16 mouse cellular contexts compared by ENCODE assay signal in genomic region chr2:103703336-103703735, GRCm38 (mm10). TPM values are rescaled to one million over a fixed set of nuclear protein-coding genes. Genes with fewer than 3 reads are reported as not detected.
DNase-seq lines count a peak whose midpoint lies in the region; ATAC-seq and TF ChIP-seq lines count a peak whose summit lies in the region.
"Had no signal": no experiment of that assay in that cellular context is flagged by ENCODE, and none has a peak within 500 bp of the region (broad histone marks: within the 10 kb centered on the region; RNA-seq: fewer than 3 reads in every experiment).

No protein-coding gene starts in this region.

- no peak for TF ChIP-seq CTCF in spleen, adult 2 months (IDR thresholded peaks at IDR 0.05; ENCODE audit: extremely low read depth, insufficient read depth, insufficient read length, insufficient replicate concordance)
- no peak for TF ChIP-seq CTCF in heart, adult 2 months (IDR thresholded peaks at IDR 0.05)

- ATAC-seq in inflammation-experienced regulatory T-cells, adult 6 months: peak; percentile 61

- peaks cover 6% of the 10 kb centered on the region; the same call in 1 of the 2 replicates for H3K36me3 ChIP-seq in spleen, adult 2 months (ENCODE audit: control insufficient read depth, insufficient read depth, low read length)
- H3K36me3 ChIP-seq in heart, adult 2 months (ENCODE audit: control insufficient read depth, insufficient read depth, low read length): no peaks in the 10 kb centered on the region

- no peaks in the 10 kb centered on the region for H3K79me2 ChIP-seq in heart, adult 2 months (replicated peaks; ENCODE audit: control insufficient read depth, insufficient read depth, low read length)

- H3K4me3 ChIP-seq in spleen, adult 2 months (ENCODE audit: extremely low read depth, insufficient read depth, insufficient read length): no peak overlapping the region
- H3K4me3 ChIP-seq in heart, adult 2 months: no peak overlapping the region
- H3K4me3 ChIP-seq: forebrain, embryonic 12.5 days; heart, embryonic 15.5 days; hindbrain, embryonic 12.5 days; limb, embryonic 12.5 days had no signal

- 36% methylated on average over 10 of the region's 10 CpGs for WGBS in spleen, adult 2 months
- WGBS in heart, adult 2 months: 77% methylated on average over 10 of the region's 10 CpGs

- no peaks in the 10 kb centered on the region for H3K4me1 ChIP-seq in spleen, adult 2 months (ENCODE audit: control insufficient read depth, insufficient read depth, insufficient read length)
- H3K4me1 ChIP-seq in heart, adult 2 months (ENCODE audit: control insufficient read depth, insufficient read depth, low read length): no peaks in the 10 kb centered on the region; the same call in 1 of the 2 replicates

- no peak for DNase-seq in spleen, adult 2 months (ENCODE audit: low read depth in 1 of 2, low spot score in 2 of 2)
- no peak for DNase-seq in spleen, postnatal 4 days (ENCODE audit: low spot score in 2 of 2)
- DNase-seq in thymus, adult 18-20 months: peak; percentile 21 to 29
- no peak for DNase-seq in heart, adult 2 months
- DNase-seq in left cerebral cortex, postnatal 10 days (ENCODE audit: extremely low spot score in 1 of 2, low spot score in 2 of 2): no peak
- DNase-seq in right cerebral cortex, postnatal 4 days: no peak
- DNase-seq: cerebellum, postnatal 14 days; kidney, adult 2 months; lung, postnatal 14 days; right cerebral cortex, postnatal 25 days had no signal

- H3K27me3 ChIP-seq in spleen, adult 2 months (ENCODE audit: control insufficient read depth, insufficient read depth, low read length): no peaks in the 10 kb centered on the region
- no peaks in the 10 kb centered on the region for H3K27me3 ChIP-seq in heart, adult 2 months (ENCODE audit: control insufficient read depth, insufficient read depth, low read length)
- H3K27me3 ChIP-seq: CH12.LX; forebrain, embryonic 12.5 days; heart, embryonic 15.5 days; hindbrain, embryonic 12.5 days; limb, embryonic 12.5 days had no signal

- TF ChIP-seq EP300 in heart, adult 2 months (IDR thresholded peaks at IDR 0.05; ENCODE audit: insufficient read depth, low read depth, low read length): no peak

- TF ChIP-seq POLR2A in spleen, adult 2 months (IDR thresholded peaks at IDR 0.05; ENCODE audit: low read depth, low read length): no peak
- no peak for TF ChIP-seq POLR2A in heart, adult 2 months (IDR thresholded peaks at IDR 0.05; ENCODE audit: insufficient read depth, low read depth, low read length)

- peak overlapping the region; percentile 47 for H3K27ac ChIP-seq in spleen, adult 2 months (ENCODE audit: insufficient read depth, low read length)
- no peak overlapping the region for H3K27ac ChIP-seq in heart, adult 2 months
- H3K27ac ChIP-seq: forebrain, embryonic 12.5 days; heart, embryonic 15.5 days; hindbrain, embryonic 12.5 days; limb, embryonic 12.5 days had no signal

- intact Hi-C loops in heart, adult 2 months (cut with DNase I): loop anchor here (5.0 kb wide), 2 partner anchors 41 to 136 kb away; partner anchors contain the start of gene Abtb2
- intact Hi-C loops in left cerebral cortex, postnatal 10 days (cut with DNase I): no loop called here

- H3K9ac ChIP-seq in heart, adult 2 months (ENCODE audit: low read depth, low read length): no peak overlapping the region
- H3K9ac ChIP-seq: forebrain, embryonic 12.5 days; heart, embryonic 15.5 days; hindbrain, embryonic 12.5 days; limb, embryonic 12.5 days had no signal

RNA-seq across cellular contexts. Expression of gene Nat10, which starts 57.7 kb away (rescaled TPM):
- 35.5 and 40.9 TPM in 2 replicates for polyA plus RNA-seq in spleen, adult 2 months (2012; rRNA removed)
- polyA plus RNA-seq in inflammation-experienced regulatory T-cells, adult 6 months (2017; shearing (Covaris generic)): 10 to 100 TPM; 27.3 to 32.2 (median 29.9) TPM
- 10 to 100 TPM; 14.0 to 14.2 TPM for total RNA-seq in heart, adult 2 months (2021)
- 26.1 and 30.4 TPM in 2 replicates for polyA plus RNA-seq in heart, adult 2 months (2012; rRNA removed)
- 10 to 100 TPM; 30.6 to 37.4 TPM for total RNA-seq in left cerebral cortex, postnatal 10 days (2021)

Comparison
In these comparisons a context has a peak if more than half of its experiments do, and no peak if none do; other contexts are left out.
1. DNase-seq: peak in thymus, adult 18-20 months (2 of 2); none in spleen, adult 2 months (0 of 2), spleen, postnatal 4 days (0 of 2), heart, adult 2 months (0 of 2), left cerebral cortex, postnatal 10 days (0 of 2) and right cerebral cortex, postnatal 4 days (single experiment).